8 mouse cellular contexts compared by ENCODE assay signal in the genomic region with DNA sequence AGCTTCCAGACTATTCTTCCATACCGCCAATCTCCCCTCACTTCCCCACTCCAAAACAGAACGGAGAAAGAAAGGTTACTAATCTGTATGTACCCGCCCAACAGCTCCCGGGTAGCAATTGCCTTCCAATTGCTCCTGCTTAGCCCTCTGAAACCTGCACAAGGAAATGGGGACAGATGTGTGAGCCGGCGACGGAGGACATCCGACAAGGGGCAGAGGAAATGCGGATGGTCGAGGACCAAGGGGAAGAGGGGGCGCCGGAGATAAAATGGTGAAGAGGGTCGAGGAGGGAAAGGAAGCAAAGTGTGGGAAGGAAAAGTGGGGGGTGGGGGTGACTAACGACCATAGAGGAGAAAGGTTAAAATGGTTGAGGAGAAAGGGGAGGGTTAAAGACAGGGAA. TPM values are rescaled to one million over a fixed set of nuclear protein-coding genes. Genes with fewer than 3 reads are reported as not detected.
DNase-seq lines count a peak whose midpoint lies in the region; ATAC-seq and TF ChIP-seq lines count a peak whose summit lies in the region.

No protein-coding gene starts in this region.

- H3K27me3 ChIP-seq in lung, embryonic 14.5 days (ENCODE audit: insufficient read depth, low read length), result no peaks in the 10 kb centered on the region
- H3K27me3 ChIP-seq in stomach, embryonic 14.5 days (ENCODE audit: control insufficient read depth, insufficient read depth, low read length), result no peaks in the 10 kb centered on the region

- no peaks in the 10 kb centered on the region for H3K9me3 ChIP-seq in lung, embryonic 14.5 days (ENCODE audit: low read depth, low read length)
- H3K9me3 ChIP-seq in stomach, embryonic 14.5 days (ENCODE audit: control insufficient read depth, low read depth, low read length), result no peaks in the 10 kb centered on the region

- 2% methylated on average over 14 of the region's 14 CpGs for WGBS in lung, embryonic 14.5 days
- WGBS in stomach, embryonic 14.5 days, result under 1% methylated on average over 14 of the region's 14 CpGs

- H3K36me3 ChIP-seq in lung, embryonic 14.5 days (ENCODE audit: insufficient read depth), result no peaks in the 10 kb centered on the region
- no peaks in the 10 kb centered on the region for H3K36me3 ChIP-seq in stomach, embryonic 14.5 days (ENCODE audit: control insufficient read depth, insufficient read depth, low read length)

- no peaks in the 10 kb centered on the region; the same call in 1 of the 2 replicates for H3K4me1 ChIP-seq in lung, embryonic 14.5 days (ENCODE audit: insufficient read depth)
- H3K4me1 ChIP-seq in stomach, embryonic 14.5 days (ENCODE audit: control insufficient read depth, insufficient read depth, low read length), result 0 out of 2 replicates have a peak, but pooled peaks cover 10% of the 10 kb centered on the region

- H3K4me2 ChIP-seq in lung, embryonic 14.5 days, result peak overlapping the region; percentile 79
- H3K4me2 ChIP-seq in stomach, embryonic 14.5 days (replicated peaks; ENCODE audit: low read depth, low read length), result peak overlapping the region; percentile 68

- no peak for TF ChIP-seq CTCF in lung, embryonic 14.5 days (IDR thresholded peaks at IDR 0.05; ENCODE audit: low read depth)

- H3K9ac ChIP-seq in lung, embryonic 14.5 days, result peak overlapping the region; percentile 88
- peak overlapping the region; percentile 76 for H3K9ac ChIP-seq in stomach, embryonic 14.5 days (replicated peaks; ENCODE audit: low read depth, low read length)

- peak; percentile 28 for DNase-seq in adrenal gland, postnatal 10 days
- no peak for DNase-seq in adrenal gland, adult 2 months
- DNase-seq in lung, embryonic 14.5 days, result peak; percentile 43
- no peak for DNase-seq in lung, postnatal 4 days
- peak; percentile 12 for DNase-seq in liver
- DNase-seq in spleen, adult 12 weeks (ENCODE audit: low spot score), result no peak

- ATAC-seq in lung, embryonic 14.5 days (ENCODE audit: insufficient read depth), result no peak
- ATAC-seq in granulocyte monocyte progenitor cell, adult 5-6 weeks (replicated peaks; ENCODE audit: poor library complexity, severe bottlenecking), result peak; percentile 6
- ATAC-seq in stomach, embryonic 14.5 days (ENCODE audit: insufficient number of reproducible peaks, insufficient read depth, low FRiP score, low read depth), result no peak

- H3K27ac ChIP-seq in lung, embryonic 14.5 days (ENCODE audit: low read depth), result peak overlapping the region; percentile 84; the same call in 1 of the 2 replicates
- peak overlapping the region; percentile 81 for H3K27ac ChIP-seq in stomach, embryonic 14.5 days (ENCODE audit: low read length)

- H3K4me3 ChIP-seq in lung, embryonic 14.5 days (ENCODE audit: low read depth, low read length), result peak overlapping the region; percentile 91
- H3K4me3 ChIP-seq in stomach, embryonic 14.5 days (ENCODE audit: low read depth, low read length), result peak overlapping the region; percentile 77

RNA-seq across cellular contexts. Expression of gene Zyg11b, which starts 0.6 kb away (rescaled TPM):
- total RNA-seq in adrenal gland, postnatal 10 days (2021), result 10 to 100 TPM; 29.5 to 35.4 TPM
- total RNA-seq in adrenal gland, adult 2 months (2021), result 10 to 100 TPM; 34.1 to 43.0 TPM
- polyA plus RNA-seq in adrenal gland, adult 2 months (2012; rRNA removed), result 7.4 and 8.6 TPM in 2 replicates
- polyA plus RNA-seq in lung, embryonic 14.5 days (2014; fragmentation: Nextera tagmentation; extraction: Ambion mirVana), result 16.5 and 16.6 TPM in 2 replicates
- 11.6 and 17.4 TPM in 2 replicates for total RNA-seq in granulocyte monocyte progenitor cell, adult 5-6 weeks (2014; fragmentation: Nextera tagmentation)
- 20.8 and 20.9 TPM in 2 replicates for total RNA-seq in granulocyte monocyte progenitor cell, adult 5-6 weeks (2017)
- polyA plus RNA-seq in stomach, embryonic 14.5 days (2014; fragmentation: Nextera tagmentation; extraction: Ambion mirVana), result 15.1 and 18.1 TPM in 2 replicates

RNA-seq across cellular contexts. Expression of gene Coa7, which starts 27.7 kb away (rescaled TPM):
- total RNA-seq in adrenal gland, postnatal 10 days (2021), result 10 to 100 TPM; 56.1 to 61.8 TPM
- total RNA-seq in adrenal gland, adult 2 months (2021), result 10 to 100 TPM; 46.9 to 53.0 TPM
- polyA plus RNA-seq in adrenal gland, adult 2 months (2012; rRNA removed), result 6.5 and 7.7 TPM in 2 replicates
- 50.1 and 52.9 TPM in 2 replicates for polyA plus RNA-seq in lung, embryonic 14.5 days (2014; fragmentation: Nextera tagmentation; extraction: Ambion mirVana)
- total RNA-seq in granulocyte monocyte progenitor cell, adult 5-6 weeks (2014; fragmentation: Nextera tagmentation), result 5.2 and 17.3 TPM in 2 replicates
- 13.0 and 25.6 TPM in 2 replicates for total RNA-seq in granulocyte monocyte progenitor cell, adult 5-6 weeks (2017)
- 46.3 and 48.0 TPM in 2 replicates for polyA plus RNA-seq in stomach, embryonic 14.5 days (2014; fragmentation: Nextera tagmentation; extraction: Ambion mirVana)

Comparison
In these comparisons a context has a peak if more than half of its experiments do, and no peak if none do; other contexts are left out.
1. DNase-seq: peak in adrenal gland, postnatal 10 days (single experiment), lung, embryonic 14.5 days (single experiment) and liver (single experiment); none in adrenal gland, adult 2 months (single experiment), lung, postnatal 4 days (0 of 2) and spleen, adult 12 weeks (single experiment).